Mouse (Mus musculus): ENCODE measurements around the gene Thtpa.

GRCm38 (mm10) chr14:55052496-55052895, 42.1 kb upstream of the Thtpa start:
- TF ChIP-seq CTCF (IDR thresholded peaks at IDR 0.05; ENCODE audit: low read depth, low read length) (no peak), POLR2A (IDR thresholded peaks at IDR 0.05; ENCODE audit: borderline replicate concordance, low read depth, low read length) (no peak)
